Mouse (Mus musculus): Measurements from ENCODE around the gene Kif23. TPM values are rescaled to one million over a fixed set of nuclear protein-coding genes. Genes with fewer than 3 reads are reported as not detected.

The Kif23 gene
- polyA plus RNA-seq, 1 experiment from 2014 or later: 132 TPM

DNA sequence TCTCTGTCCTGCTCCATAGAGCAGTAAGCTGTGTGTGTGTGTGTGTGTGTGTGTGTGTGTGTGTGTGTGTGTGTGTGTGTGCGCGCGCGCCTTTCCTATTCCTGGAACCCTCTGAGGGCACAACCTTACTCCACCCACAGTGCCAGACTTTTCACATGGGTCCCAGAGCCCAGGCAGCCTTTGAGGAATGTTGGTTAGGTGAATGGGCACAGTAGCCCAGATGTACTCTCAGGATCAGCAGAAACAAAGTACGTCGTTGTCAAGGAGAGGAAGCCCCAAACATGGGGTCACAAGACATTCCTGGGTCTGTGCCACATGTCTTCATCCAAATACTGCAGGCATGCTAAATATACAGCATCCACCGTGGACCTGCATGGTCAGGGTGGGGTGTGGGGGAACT, 19.4 kb upstream of the Kif23 start:
- Histone ChIP-seq H3K36me3 (replicated peaks) (no peaks in the 10 kb centered on the region), H3K27ac (no peak overlapping the region), H3K4me3 (no peak overlapping the region), H3K9me3 (no peaks in the 10 kb centered on the region), H3K4me1 (peaks cover 21% of the 10 kb centered on the region), H3K27me3 (ENCODE audit: poor library complexity, severe bottlenecking) (no peaks in the 10 kb centered on the region; the same call in 1 of the 2 replicates)
- DNase-seq (ENCODE audit: extremely low spot score, low spot score): no peak
- 96% methylated on average over 7 of the region's 7 CpGs for WGBS

DNA sequence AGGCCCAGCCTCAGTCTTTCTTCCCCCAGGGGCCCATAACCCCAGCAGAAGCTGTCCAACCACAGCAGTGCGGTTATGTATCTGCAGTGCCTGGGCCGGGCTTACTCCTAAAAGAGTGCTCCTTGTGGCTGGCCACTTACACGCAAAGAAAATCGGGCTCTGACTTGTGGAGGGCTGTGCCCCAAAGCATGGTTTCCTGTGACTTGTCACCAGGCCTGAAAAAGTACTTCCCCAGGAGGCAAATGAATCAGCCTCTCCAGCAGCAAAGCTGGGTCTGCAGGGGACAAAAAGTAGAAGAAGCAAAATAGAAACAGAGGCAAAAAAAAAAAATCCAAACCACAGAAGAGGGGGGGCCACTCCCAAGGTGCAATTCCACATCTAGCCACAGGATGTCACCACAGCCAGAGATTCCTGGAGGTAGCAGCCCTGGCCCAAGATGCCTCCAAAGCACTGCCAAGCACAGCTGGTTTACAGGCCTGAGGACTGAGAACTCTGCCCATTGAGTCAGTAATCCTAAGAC, 18.9 kb upstream of the Kif23 start:
- DNase-seq (ENCODE audit: extremely low spot score, low spot score): peak; percentile 63
- Histone ChIP-seq H3K4me1 (peaks cover 26% of the 10 kb centered on the region), H3K27ac (peak overlapping the region; percentile 4; the same call in 1 of the 2 replicates), H3K4me3 (no peak overlapping the region), H3K36me3 (replicated peaks) (no peaks in the 10 kb centered on the region), H3K27me3 (ENCODE audit: poor library complexity, severe bottlenecking) (no peaks in the 10 kb centered on the region; the same call in 1 of the 2 replicates), H3K9me3 (no peaks in the 10 kb centered on the region)
- 48% methylated on average over 4 of the region's 4 CpGs for WGBS

DNA sequence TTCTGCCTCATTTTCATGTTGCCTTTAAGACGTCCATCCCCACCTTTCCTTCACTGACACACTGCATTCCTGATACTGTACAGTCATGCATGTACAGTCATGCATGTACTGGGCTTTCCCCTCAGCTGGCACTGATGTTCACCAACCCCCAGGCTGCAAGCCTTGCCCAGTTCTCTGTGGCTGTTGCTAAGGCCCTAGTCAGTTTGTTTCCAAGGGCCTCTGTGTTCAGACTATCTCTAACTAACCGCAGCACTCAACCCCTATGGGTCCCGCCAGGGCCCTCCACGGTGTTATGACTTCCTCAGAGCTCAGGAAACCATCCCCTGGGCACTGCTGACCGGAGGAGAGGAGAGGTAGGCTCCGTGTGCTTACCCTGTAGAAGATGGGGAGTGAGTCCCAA, 16.8 kb upstream of the Kif23 start:
- Histone ChIP-seq H3K27me3 (ENCODE audit: poor library complexity, severe bottlenecking) (no peaks in the 10 kb centered on the region; the same call in 1 of the 2 replicates), H3K4me3 (no peak overlapping the region), H3K9me3 (no peaks in the 10 kb centered on the region), H3K4me1 (peaks cover 35% of the 10 kb centered on the region), H3K36me3 (replicated peaks) (no peaks in the 10 kb centered on the region), H3K27ac (no peak overlapping the region)
- DNase-seq (ENCODE audit: extremely low spot score, low spot score): no peak
- 84% methylated on average over 6 of the region's 6 CpGs for WGBS

DNA sequence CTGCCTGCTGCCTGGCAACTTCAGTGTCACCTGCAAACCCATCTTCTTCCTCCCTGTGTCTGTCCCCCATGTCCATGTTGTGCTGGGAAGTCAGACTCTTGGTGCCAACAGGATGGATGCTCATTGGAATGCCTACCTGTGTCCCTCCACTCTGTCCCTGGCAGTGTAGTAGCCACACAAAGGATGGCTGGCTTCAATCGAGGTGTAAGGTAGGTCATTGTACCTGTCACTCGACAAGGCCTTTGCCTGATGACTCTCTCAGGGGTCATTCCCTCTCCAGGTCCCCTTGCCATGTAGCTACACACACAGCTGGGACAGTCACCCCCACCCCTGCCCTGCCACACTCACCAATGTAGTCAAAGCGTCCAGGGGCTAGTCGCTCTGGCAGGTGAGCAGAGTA, 14.6 kb upstream of the Kif23 start:
- Histone ChIP-seq H3K27ac (no peak overlapping the region), H3K4me3 (no peak overlapping the region), H3K9me3 (no peaks in the 10 kb centered on the region), H3K27me3 (ENCODE audit: poor library complexity, severe bottlenecking) (no peaks in the 10 kb centered on the region; the same call in 1 of the 2 replicates), H3K4me1 (peaks cover 35% of the 10 kb centered on the region), H3K36me3 (replicated peaks) (no peaks in the 10 kb centered on the region)
- 92% methylated on average over 4 of the region's 4 CpGs for WGBS
- DNase-seq (ENCODE audit: extremely low spot score, low spot score): no peak

DNA sequence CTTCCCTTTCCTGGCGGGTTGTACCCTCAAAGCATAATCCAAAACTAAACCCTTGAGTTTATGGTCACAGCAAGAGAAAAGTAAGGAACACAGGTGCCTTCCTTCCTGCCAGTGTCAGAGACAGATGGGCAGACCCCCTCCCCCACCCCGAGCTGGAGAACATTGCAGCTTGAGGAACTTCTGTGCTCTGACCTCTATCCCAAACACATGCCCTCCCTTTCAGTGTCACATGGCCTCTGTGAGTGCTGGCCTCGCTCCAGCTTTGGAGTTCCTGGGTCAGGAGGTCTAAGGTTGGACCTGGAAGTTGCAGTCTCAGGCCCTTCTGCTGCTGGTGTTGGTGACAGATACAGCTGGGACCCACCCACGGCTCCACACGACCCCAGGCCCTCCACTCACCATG, 14.2 kb upstream of the Kif23 start:
- WGBS: 77% methylated on average over 5 of the region's 5 CpGs
- H3K9me3 ChIP-seq: no peaks in the 10 kb centered on the region
- DNase-seq (ENCODE audit: extremely low spot score, low spot score): no peak
- H3K4me1 ChIP-seq: peaks cover 31% of the 10 kb centered on the region
- H3K4me3 ChIP-seq: no peak overlapping the region
- H3K27me3 ChIP-seq (ENCODE audit: poor library complexity, severe bottlenecking): no peaks in the 10 kb centered on the region; the same call in 1 of the 2 replicates
- no peaks in the 10 kb centered on the region for H3K36me3 ChIP-seq (replicated peaks)
- H3K27ac ChIP-seq: no peak overlapping the region

DNA sequence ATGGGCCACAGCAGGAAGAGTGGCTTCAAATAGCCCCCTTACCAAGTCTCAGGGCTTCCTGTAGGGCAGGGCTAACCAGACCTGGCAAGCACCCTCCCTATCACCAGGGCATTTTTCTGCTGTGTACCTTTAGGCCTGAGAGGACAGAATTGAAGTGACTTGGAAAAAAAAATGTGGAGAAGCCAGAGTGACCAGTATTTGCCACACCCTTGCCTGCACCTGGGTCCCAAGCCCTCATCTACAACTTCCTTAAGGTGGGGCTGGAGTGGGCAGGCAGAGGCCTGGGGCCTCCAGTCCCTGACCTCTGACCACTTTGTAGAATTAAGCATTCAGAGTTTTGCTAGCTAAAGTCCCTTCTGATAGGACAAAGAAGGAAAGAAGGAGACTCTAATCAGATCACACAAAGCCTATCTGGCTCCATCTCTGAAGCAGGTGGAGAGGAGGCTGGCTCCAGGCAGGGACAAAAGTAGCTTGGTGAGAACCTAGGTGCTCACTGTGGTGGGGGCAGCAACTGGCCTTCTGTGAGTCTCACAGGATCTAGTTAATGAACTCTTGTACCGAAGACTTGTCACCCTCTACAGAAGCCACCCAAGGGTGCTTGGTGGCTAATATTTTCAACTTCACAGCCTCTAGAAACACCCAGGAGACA, 13.5 kb upstream of the Kif23 start:
- Histone ChIP-seq H3K4me1 (peaks cover 24% of the 10 kb centered on the region), H3K27me3 (ENCODE audit: poor library complexity, severe bottlenecking) (no peaks in the 10 kb centered on the region), H3K4me3 (no peak overlapping the region), H3K9me3 (no peaks in the 10 kb centered on the region), H3K36me3 (replicated peaks) (no peaks in the 10 kb centered on the region), H3K27ac (0 out of 2 replicates have a peak overlapping the region, but pooled peaks have one; percentile 16)
- 94% methylated on average over 1 of the region's 1 CpGs for WGBS
- no peak for DNase-seq (ENCODE audit: extremely low spot score, low spot score)

DNA sequence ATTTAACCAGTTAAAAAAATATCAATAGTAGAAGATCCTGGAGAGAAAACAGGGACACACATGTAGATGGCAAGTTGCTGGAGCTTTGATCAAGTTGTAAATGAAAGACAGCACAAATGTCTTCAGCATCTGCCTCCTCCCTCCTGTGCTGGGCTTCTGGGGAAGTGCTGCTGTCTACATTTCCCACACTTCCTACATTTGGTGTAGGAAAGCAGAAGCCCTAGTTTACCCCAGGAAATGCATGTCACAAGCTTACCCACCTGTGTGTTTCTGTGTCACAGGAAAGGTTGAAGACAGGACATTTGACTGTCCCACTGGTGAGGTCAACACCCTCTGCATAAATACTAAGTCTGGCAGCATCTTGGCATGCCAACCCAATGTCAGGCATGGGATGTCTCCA, 8.1 kb upstream of the Kif23 start:
- H3K4me1 ChIP-seq: peaks cover 10% of the 10 kb centered on the region
- no peaks in the 10 kb centered on the region for H3K27me3 ChIP-seq (ENCODE audit: poor library complexity, severe bottlenecking)
- no peak overlapping the region for H3K27ac ChIP-seq

DNA sequence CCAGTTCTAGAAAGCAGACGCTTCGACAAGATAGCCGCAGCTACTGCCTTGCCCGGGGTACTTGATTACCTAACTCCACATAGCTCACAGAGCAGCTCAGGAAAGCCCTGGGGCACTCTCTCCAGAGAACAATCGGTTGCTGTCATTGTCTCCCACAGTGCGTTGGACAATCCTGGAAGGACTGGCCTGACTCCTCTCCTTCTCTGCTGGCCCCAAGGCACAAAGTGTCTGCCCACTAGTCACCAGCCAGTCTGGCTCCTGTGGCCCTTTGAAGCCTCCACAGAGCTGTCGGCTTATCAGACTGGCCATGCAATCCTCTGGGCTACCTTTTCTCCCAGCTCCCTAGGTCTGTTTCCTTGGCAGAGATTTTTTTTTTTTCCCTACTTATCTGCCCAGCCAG, 5.7 kb upstream of the Kif23 start:
- 0 out of 2 replicates have a peak, but pooled peaks cover 6% of the 10 kb centered on the region for H3K36me3 ChIP-seq (replicated peaks)
- H3K9me3 ChIP-seq: no peaks in the 10 kb centered on the region
- H3K4me1 ChIP-seq: peaks cover 28% of the 10 kb centered on the region
- no peak overlapping the region for H3K4me3 ChIP-seq
- DNase-seq (ENCODE audit: extremely low spot score, low spot score): no peak
- 47% methylated on average over 7 of the region's 7 CpGs for WGBS
- H3K27ac ChIP-seq: peak overlapping the region; percentile 56
- H3K27me3 ChIP-seq (ENCODE audit: poor library complexity, severe bottlenecking): no peaks in the 10 kb centered on the region

More for the DNA sequence above, 8.1 kb upstream of the Kif23 start:
- 0 out of 2 replicates have a peak, but pooled peaks cover 3% of the 10 kb centered on the region for H3K36me3 ChIP-seq (replicated peaks)
- no peak for DNase-seq (ENCODE audit: extremely low spot score, low spot score)
- no peaks in the 10 kb centered on the region for H3K9me3 ChIP-seq
- no peak overlapping the region for H3K4me3 ChIP-seq

DNA sequence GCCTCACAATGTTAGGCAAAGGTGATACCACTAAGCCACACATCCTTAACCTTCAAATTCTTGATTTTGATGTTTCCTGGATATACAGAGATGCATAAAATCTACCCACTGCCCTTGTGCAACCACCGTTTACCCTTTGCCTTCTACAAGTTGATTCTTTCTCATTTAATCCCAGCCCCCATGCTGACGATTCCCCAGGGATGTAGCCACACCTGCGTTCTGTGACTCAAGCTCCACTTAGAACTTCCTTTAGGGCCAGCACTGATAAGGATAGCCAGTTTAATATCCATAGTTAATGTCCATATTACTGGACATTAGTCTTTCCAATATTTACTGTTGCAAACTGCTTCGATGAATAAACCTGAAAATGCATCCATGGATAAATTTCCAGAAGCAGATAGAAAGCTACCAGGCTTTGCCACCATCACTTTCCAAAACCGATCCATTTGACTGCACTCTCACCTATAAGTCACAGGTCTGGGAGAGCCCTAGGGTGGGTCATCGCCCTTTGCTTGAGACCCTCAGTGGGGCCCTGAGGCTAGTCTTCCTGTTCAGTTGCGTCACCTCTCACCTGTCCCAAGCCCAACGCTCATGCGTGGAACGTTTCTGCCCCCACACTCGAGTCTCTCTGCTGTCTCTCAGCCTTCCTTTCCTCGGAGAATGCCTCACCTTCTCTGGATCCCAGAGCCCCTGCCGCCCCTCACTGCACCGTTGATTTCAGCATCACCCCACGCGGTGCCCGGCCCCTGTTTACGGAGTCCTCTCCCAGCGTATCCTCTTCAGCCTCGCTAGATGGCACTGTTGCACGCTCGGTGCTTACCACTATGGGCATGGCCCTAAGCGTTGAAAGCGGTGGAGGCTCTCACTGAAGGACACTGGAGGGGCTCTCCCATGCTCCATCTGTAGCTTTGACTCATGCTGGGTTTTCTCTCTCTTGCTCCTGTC, 1.1 kb upstream of the Kif23 start:
- H3K27me3 ChIP-seq (ENCODE audit: poor library complexity, severe bottlenecking): no peaks in the 10 kb centered on the region
- no peaks in the 10 kb centered on the region for H3K9me3 ChIP-seq
- H3K27ac ChIP-seq: peak overlapping the region; percentile 97
- WGBS: 7% methylated on average over 24 of the region's 24 CpGs
- H3K36me3 ChIP-seq (replicated peaks): peaks cover 30% of the 10 kb centered on the region
- peaks cover 43% of the 10 kb centered on the region for H3K4me1 ChIP-seq
- H3K4me3 ChIP-seq: peak overlapping the region; percentile 99
- peak; percentile 85 for DNase-seq (ENCODE audit: extremely low spot score, low spot score)

DNA sequence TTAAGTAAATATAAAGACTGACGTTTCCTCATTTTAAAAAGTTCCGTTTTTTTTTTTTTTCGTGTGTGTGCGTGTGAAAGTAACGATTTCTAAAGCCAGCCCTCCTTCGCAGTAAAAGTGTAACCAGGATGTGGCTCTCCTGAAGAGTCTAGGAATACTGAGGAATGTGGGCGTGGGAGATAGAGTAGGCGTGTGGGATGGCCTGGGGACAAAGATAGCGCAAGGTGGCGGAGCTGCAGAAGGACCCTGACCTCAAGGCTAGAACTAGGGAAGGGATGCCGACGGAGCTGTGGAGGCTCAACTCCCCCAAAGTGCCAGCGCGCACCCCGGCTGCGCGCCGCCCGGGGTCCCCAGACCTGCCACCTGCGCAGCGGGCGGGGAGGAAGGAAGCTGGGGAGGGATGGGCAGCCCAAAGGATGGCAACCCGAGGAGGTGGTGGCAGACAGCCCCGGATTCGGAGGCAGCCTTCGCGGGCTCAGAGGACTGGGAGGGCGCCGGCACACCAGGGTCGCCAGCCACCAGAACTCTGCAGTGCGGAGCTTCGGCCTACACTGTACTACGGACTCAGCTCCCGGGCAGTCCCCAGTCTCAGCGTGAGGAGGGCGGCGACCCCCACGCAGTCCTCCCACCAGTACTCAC, 482 bp downstream of the Kif23 start:
- 0% methylated on average over 38 of the region's 38 CpGs for WGBS
- Histone ChIP-seq H3K36me3 (replicated peaks) (peaks cover 46% of the 10 kb centered on the region), H3K9me3 (no peaks in the 10 kb centered on the region), H3K27ac (peak overlapping the region; percentile 97), H3K27me3 (ENCODE audit: poor library complexity, severe bottlenecking) (no peaks in the 10 kb centered on the region), H3K4me1 (peaks cover 34% of the 10 kb centered on the region), H3K4me3 (peak overlapping the region; percentile 99)
- DNase-seq (ENCODE audit: extremely low spot score, low spot score): no peak

DNA sequence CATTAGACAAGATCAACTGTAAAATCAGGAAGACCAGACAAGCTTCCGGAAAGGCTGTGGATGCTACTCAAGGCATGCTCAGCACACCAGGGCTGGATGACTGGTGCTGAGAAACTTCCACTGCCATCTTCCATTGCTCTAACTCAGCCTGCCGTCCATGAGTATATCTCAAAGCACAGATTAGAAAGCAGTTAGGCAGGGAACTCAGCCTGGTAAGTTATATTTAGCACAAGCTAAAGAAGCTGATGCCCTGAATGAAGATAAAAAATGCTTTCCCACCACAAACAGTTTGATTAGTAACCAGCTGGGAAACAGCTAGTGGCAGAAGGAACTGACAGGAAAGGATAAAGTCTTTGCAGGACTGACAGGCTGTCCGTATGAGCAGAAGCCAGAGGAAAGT, 5.5 kb downstream of the Kif23 start:
- no peak for DNase-seq (ENCODE audit: extremely low spot score, low spot score)
- 94% methylated on average over 3 of the region's 3 CpGs for WGBS
- H3K36me3 ChIP-seq (replicated peaks): peaks cover 90% of the 10 kb centered on the region

DNA sequence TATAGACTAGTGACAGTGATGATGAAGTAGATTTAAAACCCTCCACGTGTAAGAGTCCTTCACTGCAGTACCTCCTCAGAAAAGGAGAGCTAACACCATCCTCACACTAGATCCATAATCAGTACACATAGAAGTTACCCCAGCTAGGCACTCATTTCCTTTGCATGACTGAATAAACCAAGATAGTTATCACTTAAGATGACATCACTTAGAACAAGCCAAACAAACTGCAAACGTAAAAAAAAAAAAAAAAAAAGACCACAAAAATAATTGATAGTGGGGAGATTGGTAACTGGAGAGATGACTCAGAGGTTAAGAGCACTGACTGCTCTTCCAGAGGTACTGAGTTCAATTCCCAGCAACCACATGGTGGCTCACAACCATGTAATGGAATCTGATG, 13.2 kb downstream of the Kif23 start:
- no peak for DNase-seq (ENCODE audit: extremely low spot score, low spot score)
- Histone ChIP-seq H3K4me3 (no peak overlapping the region), H3K27ac (no peak overlapping the region), H3K9me3 (no peaks in the 10 kb centered on the region), H3K36me3 (replicated peaks) (peaks cover 100% of the 10 kb centered on the region), H3K27me3 (ENCODE audit: poor library complexity, severe bottlenecking) (no peaks in the 10 kb centered on the region), H3K4me1 (no peaks in the 10 kb centered on the region)
- WGBS: 96% methylated on average over 2 of the region's 2 CpGs

More for the DNA sequence above, 5.5 kb downstream of the Kif23 start:
- Histone ChIP-seq H3K4me1 (peaks cover 13% of the 10 kb centered on the region), H3K9me3 (no peaks in the 10 kb centered on the region), H3K4me3 (no peak overlapping the region), H3K27ac (no peak overlapping the region), H3K27me3 (ENCODE audit: poor library complexity, severe bottlenecking) (no peaks in the 10 kb centered on the region)

All from forebrain, embryonic 10.5 days (tissue).